Mouse (Mus musculus) cerebellum, postnatal 10 days (tissue): ENCODE data around the gene Fcgr2b.
"Not testable (repeated sequence)": the region's sequence is repeated elsewhere in the genome, so short reads cannot be mapped to it uniquely, and the experiment has no call there.

ENCODE experiments used
- DNase-seq, 2 experiments: peaks; one replicate each; pipeline ENCODE4 v3.0.0; 2021; ENCODE audit warnings: mixed read lengths in 2 of 2

The Fcgr2b gene

DNA sequence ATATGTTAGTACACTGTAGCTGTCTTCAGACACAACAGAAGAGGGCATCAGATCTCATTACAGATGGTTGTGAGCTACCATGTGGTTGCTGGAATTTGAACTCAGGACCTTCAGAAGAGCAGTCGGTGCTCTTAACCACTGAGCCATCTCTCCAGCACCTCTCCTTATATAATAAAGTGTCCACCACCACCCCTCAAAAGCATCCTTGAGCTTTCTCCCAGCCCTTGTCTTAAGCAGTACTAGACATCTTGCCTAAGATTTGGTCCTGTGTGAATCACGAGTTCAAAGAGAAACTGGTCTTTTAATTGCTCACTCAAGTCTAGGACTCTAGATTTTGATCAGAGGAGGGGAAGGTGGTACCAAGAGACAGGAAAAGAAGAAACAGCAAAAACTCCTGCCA is 997 bp downstream of the Fcgr2b start:
- DNase-seq, result not testable (repeated sequence)

DNA sequence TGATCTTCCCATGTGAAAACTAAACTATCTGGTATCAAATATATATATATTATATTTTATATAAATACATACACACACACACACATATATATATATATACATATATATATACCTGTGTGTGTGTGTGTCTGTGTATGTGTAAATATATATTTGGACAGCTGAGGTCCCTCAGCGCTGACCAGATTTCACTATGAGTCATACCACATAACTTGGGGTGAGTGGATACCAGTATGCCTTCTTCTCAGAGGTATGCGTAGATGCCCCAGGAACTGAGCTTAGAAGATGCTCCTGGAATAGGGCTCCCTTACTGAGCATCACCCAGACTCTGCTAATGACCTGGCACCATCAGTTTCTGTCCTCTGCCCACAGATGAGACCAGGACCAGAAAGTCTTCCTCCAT is 1.6 kb downstream of the Fcgr2b start:
- DNase-seq, result no peak

DNA sequence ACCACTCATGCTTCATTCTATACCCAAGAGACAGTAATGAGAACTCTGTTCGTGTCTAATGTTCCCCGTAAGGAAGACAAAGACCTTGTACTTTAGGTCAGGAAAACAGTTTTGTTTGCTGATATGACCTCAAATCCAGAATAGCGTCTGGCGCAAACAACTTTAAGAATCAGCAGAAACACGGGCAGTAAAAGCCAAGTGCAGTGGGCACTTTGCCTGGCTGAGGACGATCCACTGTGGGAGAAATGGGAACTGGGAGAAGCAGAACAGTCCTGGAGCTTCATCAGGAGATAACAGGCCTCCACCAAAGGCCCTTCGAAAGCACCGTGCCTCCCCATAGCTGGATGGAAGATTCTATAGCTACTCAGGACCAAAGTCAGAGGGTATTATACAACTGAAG is 2.2 kb downstream of the Fcgr2b start:
- DNase-seq, result no peak

DNA sequence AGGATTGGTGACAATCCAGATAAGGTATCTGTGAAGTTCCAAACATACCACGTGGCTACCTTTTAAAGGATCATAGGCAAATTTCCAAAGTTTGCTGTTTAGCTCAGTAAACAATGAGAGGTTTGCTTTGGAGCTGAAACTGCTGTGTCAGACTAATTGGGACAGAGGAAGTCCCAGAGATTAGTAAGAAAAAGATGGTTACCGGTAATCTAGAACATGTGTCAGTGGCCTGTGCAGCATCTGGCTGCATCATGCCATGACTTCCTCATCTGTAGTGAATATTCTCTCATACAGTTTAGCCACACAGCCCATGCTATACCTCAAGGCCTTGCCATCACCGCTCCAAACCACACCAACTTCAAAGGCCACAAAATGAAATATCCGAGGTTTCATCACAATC is 3.4 kb downstream of the Fcgr2b start:
- no peak for DNase-seq

DNA sequence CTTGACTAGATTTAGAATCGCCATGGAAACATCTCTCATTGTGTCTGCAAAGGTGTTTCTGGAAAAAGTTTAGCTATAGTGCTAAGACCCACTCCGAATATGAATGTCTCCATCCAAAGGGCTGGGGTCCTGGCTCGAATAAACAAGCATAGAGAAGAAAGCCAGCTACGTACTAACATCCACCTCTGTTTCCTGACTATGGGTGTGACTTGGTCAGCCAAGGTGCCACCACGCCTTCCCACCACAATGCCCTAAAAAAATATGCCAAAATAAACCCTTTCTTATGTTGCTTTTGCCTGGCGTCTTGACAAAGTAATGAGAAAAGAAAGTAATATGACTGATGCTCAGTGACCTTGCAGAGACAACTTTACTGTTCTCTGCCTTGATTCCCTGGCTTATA is 3.9 kb downstream of the Fcgr2b start:
- no peak for DNase-seq

DNA sequence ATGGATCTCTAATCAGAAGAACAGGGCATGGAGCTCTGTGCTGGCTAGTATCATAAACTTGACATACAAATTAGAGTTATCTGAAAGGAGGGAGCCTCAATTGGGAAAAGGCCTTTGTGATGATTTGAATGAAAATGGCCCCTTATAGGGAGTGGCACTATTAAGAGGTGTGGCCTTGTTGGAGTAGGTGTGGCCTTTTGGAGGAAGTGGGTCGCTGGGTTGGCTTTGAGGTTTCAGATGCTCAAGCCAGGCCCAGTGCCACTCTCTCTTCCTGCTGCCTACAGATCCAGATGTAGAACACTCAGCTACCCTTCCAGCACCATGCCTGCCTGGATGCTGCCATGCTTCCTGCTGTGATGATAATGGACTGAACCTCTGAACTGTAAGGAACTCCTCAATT is 7.8 kb downstream of the Fcgr2b start:
- no peak for DNase-seq

DNA sequence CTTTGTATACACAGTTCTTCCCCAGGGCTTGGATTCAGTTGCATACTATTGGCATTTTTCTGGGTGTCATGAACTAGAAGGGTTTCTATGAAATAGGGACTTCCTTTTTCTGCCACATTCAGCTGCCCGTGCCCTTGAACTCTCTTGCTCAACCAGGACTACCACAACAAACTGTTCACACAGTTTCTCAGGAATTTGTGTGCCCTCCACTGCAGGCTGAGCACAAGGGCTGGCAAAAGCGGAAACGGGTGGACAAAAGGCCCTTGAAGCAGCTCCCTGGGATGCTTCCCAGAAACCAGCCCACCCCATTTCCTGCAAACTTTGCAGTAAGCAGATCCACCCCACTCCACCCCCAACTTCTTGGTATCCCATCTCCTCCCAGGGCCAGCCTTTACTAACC is 8.8 kb downstream of the Fcgr2b start:
- no peak for DNase-seq

DNA sequence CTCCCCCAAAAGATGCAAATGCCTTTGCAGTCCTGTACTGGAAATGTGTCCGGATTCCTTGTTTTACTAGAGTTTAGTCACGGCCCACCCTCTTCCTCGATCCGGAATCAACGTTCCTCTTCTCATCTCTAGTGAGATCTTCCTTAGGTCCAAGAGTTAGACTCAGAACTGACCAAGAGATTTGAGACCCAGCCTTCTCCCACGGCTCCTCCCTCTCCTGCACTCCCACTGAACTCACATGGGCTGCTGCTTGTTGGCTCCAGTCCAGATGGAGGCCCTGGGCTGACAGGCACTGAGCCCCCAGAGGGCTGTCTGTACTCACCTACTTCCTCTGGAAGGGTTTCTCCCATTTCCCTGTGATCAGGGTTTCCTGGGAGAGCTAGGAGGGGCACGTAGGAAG is 13.3 kb downstream of the Fcgr2b start:
- peak in 1 of 2 experiments; percentile 12 for DNase-seq

DNA sequence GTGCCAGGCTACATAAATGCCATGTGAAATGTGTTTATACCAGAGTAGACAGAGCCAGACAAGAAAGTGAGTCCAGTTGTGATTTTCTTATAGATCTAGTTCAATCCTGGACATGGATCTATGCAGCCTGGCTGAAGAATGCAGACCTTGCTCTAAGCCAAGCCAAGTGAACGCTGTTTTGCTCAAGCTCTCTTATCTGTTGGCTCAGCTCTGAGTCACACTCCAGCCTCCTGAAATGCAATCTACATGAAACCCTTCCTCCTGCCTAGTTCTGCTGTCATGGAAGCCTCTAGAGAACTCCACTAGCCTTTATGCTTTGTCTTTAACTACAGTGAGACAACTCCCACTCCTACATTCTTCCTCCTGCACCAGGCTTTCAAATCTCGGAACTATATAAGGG is 14.0 kb downstream of the Fcgr2b start:
- DNase-seq, result no peak

DNA sequence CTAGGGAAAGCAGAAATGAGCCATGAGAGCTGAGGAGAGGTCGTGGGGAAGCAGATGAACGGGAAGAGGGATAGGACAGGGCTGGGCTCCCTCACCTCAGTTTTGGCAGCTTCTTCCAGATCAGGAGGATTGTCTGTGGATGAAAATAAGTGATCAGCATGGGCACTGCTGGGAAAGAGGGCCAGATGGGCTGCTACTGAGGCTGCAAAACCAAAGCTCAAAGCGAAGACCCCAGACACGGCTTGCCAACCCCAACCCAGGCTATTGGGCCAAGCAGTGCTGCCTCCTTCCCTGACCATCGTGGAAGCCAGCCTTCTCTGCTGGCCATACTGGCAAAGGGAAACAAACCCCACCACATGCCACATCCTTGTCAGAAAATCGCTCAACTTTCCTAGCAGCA is 15.2 kb downstream of the Fcgr2b start:
- peak; percentile 65 to 78 for DNase-seq

DNA sequence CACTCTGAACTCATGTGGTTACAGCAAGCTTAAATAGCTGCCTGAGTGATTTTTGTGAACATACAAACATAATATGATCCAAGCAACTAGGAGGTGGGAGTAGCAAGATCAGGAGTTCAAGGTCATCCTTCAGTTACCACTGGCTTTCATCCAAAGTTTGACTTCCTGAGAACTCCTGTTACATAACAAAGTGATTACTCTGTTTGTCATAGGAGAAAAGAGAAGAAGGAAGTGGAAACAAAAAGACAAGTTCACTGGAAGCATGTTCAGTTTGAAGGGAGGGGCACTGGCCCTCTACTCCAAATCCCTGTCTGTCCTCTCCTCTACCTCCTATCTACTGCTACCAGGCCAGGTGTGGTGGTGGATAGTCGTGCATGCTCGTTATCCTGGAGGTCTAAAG is 16.6 kb downstream of the Fcgr2b start:
- no peak for DNase-seq

DNA sequence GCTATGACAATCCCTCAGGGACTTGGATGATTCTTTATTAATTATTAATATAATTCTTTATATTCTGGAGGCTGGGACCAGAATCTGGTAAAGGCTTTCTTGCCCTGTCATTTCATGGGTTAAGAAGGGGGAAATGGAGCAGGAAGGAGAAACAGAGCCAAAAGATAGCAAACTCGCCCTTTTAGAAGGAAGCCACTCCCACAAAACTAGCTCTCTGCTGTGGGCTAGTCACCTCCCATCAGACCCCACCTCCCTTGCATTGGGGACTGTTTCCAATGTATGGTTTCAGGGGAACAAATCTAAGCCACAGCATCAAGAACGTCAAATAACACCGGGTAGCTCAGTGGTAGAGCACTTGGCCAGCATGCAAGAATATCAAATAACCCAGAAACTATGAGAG is 18.1 kb downstream of the Fcgr2b start:
- no peak for DNase-seq

DNA sequence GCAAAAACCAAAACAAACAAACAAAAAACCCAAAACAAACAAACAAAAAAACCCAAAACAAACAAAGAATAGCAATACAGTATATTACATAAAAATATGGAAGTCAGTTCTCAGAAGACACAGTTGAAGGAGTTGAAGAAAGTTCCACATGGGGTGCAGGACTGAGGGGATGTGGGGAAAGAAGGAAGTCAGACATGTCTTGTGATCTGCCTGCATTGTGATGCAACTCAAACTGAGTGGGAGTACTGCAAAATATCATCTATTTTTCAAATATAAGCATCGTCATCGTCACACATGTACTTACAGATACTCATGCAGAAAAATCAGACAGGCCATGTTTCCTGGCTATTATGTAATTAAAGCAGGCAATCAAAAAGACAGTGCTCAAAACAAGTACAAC is 23.2 kb downstream of the Fcgr2b start:
- DNase-seq, result no peak

DNA sequence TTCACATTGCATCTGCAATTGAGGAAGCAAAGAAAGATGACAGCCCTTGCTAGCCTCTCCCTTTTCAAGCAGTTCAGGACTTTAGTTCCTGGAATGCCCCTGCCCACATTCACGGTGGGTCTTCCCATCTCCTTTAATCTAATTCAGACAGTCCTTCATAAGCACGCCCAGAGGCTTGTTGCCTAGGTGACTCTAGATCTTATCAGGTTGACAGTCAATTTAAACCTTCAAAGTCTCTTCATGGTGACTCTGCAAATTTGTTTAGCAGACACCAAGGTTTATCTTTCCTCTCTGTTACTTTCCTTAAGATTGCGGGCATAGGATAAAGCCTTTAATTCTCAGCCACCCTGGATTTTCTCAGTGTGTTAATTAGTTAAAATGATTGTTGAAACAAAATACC is 25.6 kb downstream of the Fcgr2b start:
- DNase-seq, result no peak

DNA sequence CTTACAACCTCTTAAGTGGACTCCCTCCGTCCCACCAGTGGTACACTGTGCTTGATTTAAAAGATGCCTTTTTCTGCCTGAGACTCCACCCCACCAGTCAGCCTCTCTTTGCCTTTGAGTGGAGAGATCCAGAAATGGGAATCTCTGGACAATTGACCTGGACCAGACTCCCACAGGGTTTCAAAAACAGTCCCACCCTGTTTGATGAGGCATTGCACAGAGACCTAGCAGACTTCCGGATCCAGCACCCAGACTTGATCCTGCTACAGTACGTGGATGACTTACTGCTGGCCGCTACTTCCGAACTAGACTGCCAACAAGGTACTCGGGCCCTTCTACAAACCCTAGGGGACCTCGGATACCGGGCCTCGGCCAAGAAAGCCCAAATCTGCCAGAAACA is 31.4 kb downstream of the Fcgr2b start:
- not testable (repeated sequence) for DNase-seq

DNA sequence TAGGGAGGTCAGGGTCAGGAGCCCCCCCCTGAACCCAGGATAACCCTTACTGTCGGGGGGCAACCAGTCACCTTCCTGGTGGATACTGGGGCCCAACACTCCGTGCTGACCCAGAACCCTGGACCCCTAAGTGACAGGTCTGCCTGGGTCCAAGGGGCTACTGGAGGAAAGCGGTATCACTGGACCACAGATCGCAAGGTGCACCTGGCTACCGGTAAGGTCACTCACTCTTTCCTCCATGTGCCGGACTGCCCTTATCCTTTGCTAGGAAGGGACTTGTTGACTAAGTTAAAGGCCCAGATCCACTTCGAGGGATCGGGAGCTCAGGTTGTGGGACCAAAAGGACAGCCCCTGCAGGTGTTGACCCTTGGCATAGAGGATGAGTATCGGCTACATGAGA is 32.2 kb downstream of the Fcgr2b start:
- DNase-seq, result not testable (repeated sequence)

DNA sequence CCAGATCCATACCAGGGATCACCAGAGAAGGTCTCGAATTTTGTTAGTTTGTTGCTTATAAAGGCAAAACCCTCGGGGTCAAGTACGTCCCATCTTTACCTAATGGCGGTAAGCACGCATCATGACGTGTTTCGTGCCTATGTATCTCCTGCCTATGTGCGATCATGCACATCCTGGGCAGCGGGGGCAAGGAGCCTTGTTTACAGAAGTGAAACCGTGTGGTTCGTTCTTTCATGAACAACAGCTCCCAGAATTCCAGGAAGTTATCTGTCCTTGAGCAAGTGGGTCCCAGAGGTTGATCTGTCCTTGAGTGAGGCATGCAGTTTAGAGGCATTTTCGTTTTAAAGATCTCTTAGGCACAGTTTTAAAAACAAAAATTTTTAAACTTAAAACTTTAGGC is 37.1 kb downstream of the Fcgr2b start:
- no peak for DNase-seq

DNA sequence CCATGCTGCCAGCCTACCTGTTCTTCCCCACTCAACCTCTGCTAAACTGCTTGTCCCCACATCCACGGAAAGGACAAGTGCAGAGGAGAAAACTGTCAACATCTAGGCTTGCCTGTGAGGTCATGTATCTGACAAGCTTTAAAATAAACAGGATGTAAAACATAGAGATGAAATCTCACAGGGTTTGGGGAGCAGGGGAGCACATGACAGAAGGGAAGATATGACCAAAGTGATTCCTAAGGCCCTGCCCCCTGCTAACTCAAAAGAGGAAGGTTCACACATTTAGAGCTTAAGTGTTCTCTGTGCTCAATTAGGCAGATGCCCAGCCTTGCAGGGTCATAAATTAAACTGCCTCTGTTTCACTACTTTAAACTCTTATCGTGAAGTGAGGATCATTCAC is 42.0 kb downstream of the Fcgr2b start:
- DNase-seq, result no peak

DNA sequence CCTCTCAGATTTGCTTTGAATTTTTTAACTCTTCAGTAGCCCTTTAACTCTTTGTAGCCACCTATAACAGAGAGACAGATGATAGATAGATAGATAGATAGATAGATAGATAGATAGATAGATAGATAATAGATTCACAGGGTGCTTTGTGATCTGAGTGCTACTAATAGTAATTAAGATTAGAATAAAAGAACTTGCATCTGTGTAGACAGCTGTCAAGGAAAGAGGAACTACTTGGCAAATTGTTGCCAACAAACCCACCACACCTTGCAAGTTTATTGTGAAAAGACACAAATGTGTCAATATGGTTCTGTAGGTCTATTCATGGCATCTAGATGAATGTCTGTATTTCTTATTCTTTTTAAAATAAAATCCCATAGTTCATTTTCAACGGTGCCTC is 42.4 kb downstream of the Fcgr2b start:
- DNase-seq, result no peak

DNA sequence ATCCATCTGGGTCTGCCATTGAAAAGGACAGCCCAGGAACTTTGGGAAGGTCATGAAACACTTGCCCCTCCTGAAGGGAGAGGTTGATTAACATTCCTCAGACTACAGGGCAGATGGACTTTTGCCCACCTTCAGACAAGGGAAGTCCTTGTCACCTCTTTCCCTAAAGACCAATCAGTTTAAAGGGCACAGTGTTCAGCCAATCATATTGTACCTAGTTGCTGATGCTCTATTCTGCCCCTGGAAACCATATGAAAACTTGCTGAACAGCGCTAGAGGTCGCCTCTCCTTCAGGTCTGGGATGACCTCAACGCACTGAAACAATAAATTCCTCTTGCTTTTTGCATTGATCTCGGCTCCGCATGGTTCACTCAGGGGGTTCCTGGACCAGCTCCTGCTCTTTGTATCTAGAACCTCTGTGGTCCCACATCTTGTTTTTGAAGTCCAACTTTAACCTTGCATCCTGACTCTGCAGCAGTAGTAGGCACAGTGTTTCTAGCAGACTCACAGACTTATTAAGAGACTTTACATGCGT is 42.9 kb downstream of the Fcgr2b start:
- DNase-seq, result no peak

DNA sequence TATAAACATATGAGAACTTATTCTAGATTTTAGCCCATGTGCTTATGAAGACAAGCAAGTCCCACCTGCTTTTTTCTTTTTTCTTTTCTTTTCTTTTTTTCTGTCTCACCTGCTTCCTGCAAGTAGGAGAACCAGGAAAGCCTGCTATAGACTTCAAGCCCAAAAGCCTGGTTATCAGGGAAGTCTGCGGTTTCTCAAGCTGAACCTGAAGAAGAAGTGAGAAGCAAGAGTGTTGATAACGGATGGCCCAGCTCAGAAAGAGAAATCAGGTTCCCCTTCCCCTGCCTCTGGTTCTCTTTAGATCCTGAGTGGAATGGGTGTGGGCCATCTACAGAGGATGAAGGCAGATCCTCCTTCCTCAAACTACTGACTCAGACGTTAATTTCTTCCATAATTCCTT is 44.3 kb downstream of the Fcgr2b start:
- DNase-seq, result no peak

DNA sequence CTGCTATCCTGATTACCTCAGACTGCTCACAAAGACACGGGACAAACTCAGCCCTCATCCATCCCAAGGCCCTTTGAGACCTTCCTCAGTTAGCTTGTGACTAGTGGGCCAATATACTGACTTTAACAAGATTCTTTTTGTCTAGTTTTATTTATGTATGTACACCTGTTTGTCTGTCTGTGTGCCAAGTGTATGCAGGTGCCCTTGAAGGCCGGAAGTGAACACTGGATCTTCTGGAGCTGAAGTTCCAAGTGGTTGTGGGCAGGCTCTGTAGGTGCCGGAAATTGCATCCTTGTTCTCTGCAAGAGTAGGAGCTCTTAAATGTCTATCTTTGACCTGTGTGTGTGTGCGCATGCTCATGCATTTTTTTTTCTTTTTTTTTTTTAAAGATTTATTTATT is 47.1 kb downstream of the Fcgr2b start:
- DNase-seq, result no peak

DNA sequence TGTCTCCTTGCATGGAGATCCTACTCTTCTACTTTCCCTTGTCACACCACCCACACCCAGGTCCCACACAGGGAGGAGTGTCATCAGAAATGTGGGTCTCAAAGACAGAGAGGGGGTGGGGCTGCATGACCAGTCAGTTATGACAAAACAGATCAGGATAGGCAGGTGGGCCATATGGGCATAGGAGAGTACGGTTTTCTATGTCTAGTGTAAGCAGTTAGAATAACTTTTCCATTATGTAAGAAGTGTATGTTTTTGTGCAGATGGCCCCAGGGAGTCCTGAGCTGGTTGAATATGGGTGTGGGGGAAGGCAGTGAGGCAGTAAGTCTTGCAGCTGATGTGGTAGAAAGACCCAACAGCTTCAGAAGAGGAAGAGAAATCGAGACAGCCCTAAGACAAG is 47.9 kb downstream of the Fcgr2b start:
- DNase-seq, result no peak

DNA sequence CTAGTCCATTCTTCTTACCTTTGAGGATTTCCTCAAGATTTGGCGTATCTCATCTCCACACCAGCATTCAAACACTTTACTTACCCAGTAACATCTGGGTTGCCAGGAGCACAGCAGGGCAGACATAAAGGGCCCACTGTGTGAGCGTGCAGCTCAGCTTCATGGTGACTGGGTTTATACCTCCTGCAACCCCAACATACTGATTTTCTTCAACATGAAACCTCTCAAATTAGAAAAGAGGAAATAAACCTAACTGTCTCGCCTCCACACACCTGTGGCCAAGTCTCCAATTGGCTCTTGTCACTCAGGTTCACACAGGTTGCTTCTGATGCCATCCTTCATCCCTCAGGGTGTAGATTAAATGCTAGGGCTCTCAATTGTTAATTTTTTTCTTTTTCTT is 49.0 kb downstream of the Fcgr2b start, which contains the start of gene Fcrla:
TSS of gene Fcrla (minus strand) at position 206 of the 400 bp plus-strand sequence.
- DNase-seq, result no peak

DNA sequence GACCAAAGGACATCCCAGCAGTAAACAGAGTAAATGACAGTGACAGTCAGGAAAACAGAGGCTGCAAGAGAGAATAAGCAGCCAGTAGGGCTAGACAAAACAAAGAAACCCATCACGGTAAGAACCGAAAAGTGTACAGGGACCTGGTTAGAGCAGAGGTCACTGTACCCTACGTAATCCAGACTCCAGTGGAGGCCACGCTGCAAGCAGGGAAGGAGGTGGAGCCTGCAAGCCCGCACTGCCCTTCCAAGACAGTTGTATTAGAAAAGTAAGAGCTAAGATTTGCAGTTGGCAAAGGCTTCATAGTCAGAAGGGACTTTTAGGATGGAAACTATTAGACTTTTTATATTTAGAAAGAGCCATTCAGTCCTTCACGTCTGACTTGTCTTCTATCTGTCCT is 49.4 kb downstream of the Fcgr2b start:
- no peak for DNase-seq

DNA sequence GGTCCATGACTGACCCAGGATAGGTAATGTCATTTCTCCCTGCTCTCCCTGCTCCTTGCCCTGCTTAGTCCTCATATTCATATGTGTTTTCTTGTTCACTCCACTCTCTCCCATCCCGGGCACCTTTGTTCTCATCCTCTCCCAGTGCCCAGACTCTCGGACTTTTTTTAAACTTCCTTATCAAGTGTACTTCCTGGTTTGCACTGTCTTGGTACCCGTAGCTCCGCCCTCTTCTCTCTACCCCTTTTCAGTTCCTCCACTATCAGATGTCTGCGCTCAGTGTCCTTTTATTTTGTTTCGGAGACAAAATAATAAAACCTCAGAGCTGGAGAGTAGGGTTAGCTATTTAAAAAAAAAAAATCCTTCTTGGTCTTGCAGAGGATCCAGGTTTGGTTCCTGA is 51.9 kb downstream of the Fcgr2b start:
- DNase-seq, result no peak
